Mouse (Mus musculus) forebrain, postnatal 0 days (tissue): ENCODE results near the gene Gm21094. TPM values are rescaled to one million over a fixed set of nuclear protein-coding genes. Genes with fewer than 3 reads are reported as not detected.
"Not testable (repeated sequence)": the region's sequence is repeated elsewhere in the genome, so short reads cannot be mapped to it uniquely, and the experiment has no call there.

ENCODE experiments used
- ATAC-seq: fragments of 200-750 bp; cut with Nextera tagmentation; 2 replicates; pipeline ENCODE4 v1.8.0; 2017; ENCODE audit warnings: mild to moderate bottlenecking, moderate library complexity
- DNase-seq: peaks from one replicate; pipeline ENCODE4 v3.0.0-alpha.2; 2015
- H3K27ac ChIP-seq: fragments of 300-500 bp; sonication (generic); 2 replicates; pipeline ENCODE4 v1.5.1; 2014; ENCODE audit warnings: low read depth, mild to moderate bottlenecking, antibody characterized with exemption, low read length, moderate library complexity, mixed read lengths
- H3K27me3 ChIP-seq: fragments of 300-500 bp; sonication (generic); 2 replicates; pipeline ENCODE4 v1.6.1; 2014; ENCODE audit warnings: mild to moderate bottlenecking, low read length, mixed read lengths; ENCODE audit not compliant: insufficient read depth
- H3K36me3 ChIP-seq: fragments of 300-500 bp; sonication (generic); 2 replicates; pipeline ENCODE4 v1.6.1; 2014; ENCODE audit warnings: mild to moderate bottlenecking, moderate library complexity; ENCODE audit not compliant: insufficient read depth
- H3K4me1 ChIP-seq: fragments of 300-500 bp; sonication (generic); 2 replicates; pipeline ENCODE4 v1.6.1; 2014; ENCODE audit warnings: antibody characterized with exemption; ENCODE audit not compliant: insufficient read depth
- H3K4me2 ChIP-seq: fragments of 300-500 bp; sonication (generic); 2 replicates; pipeline ENCODE4 v1.6.1; 2014; ENCODE audit warnings: low read depth, mild to moderate bottlenecking, moderate library complexity
- H3K4me3 ChIP-seq: fragments of 300-500 bp; sonication (generic); 2 replicates; pipeline ENCODE4 v1.5.1; 2014; ENCODE audit warnings: low read depth, low read length, mixed read lengths
- H3K9ac ChIP-seq: fragments of 300-500 bp; sonication (generic); 2 replicates; pipeline ENCODE4 v1.6.1; 2014; ENCODE audit warnings: mild to moderate bottlenecking
- H3K9me3 ChIP-seq: fragments of 300-500 bp; sonication (generic); 2 replicates; pipeline ENCODE4 v1.6.1; 2016; ENCODE audit warnings: low read length
- WGBS: fragments of 180-500 bp; shearing (Covaris S2); extraction: QIAGEN DNeasy Blood & Tissue Kit; methylation state at CpG from one replicate; pipeline ENCODE4 v1.1.7; 2014; 5-methylcytosine and 5-hydroxymethylcytosine counted together
- polyA plus RNA-seq: library from polyadenylated mRNA; unstranded; fragments of >200 nt; fragmentation: Nextera tagmentation; extraction: Ambion mirVana; gene quantifications from 2 replicates; pipeline ENCODE4 v1.2.1, GENCODE M21; 2015
- total RNA-seq: library from RNA; depleted of rRNA; stranded (reverse); fragments of >200 nt; gene quantifications from 2 replicates; pipeline ENCODE4 v1.2.3, GENCODE M21; 2014; rRNA removed

Gene Gm21094
- total RNA-seq (not detected in 2 replicates), polyA plus RNA-seq (not detected in 2 replicates)

DNA sequence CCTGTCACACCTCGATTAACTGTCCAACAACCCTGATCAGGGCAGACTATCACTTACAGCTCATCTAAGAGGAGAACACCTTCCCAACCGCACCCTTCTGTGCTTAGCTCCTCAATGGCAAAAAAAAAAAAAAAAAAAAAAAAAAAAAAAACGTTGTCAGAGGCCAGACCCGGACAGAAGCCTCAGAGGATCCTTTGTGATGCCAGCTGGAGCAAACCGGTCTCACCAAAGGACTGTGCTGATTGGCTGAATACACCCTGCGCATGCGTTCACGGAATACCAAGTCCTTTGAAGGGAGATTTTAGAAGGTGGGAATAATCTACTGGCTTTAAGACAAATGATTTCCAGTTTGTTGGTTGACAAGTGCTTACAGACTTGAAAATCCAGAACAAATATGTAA lies at the start of gene Gm21094:
Gene Gm21094 (minus strand): TSS at position 101 of the 400 bp plus-strand sequence.
- H3K9me3 ChIP-seq, result not testable (repeated sequence)
- no CpG with 5 or more reads among the region's 8 CpGs for WGBS

More for the DNA sequence above, at the start of gene Gm21094:
- not testable (repeated sequence) for DNase-seq, H3K27me3 ChIP-seq, H3K4me2 ChIP-seq, H3K4me3 ChIP-seq, H3K36me3 ChIP-seq, ATAC-seq, H3K27ac ChIP-seq, H3K9ac ChIP-seq, H3K4me1 ChIP-seq
